Mouse (Mus musculus): ENCODE data around the gene Lgmn. TPM values are rescaled to one million over a fixed set of nuclear protein-coding genes. Genes with fewer than 3 reads are reported as not detected.

The Lgmn gene
- total and polyA plus RNA-seq, 3 experiments, result 38.5 to 49.9 (median 42.6) TPM

GRCm38 (mm10) chr12:102345031-102345815 is 94.4 kb downstream of the Lgmn start:
- TF ChIP-seq NRF1 (IDR thresholded peaks at IDR 0.05; ENCODE audit: low read depth, low read length), result no peak
- no peaks in the 10 kb centered on the region for H3K79me2 ChIP-seq (replicated peaks; ENCODE audit: control insufficient read depth, extremely low read depth, insufficient read depth, poor library complexity, severe bottlenecking)
- no peaks in the 10 kb centered on the region for H3K27me3 ChIP-seq (replicated peaks)
- no peak overlapping the region for H3K4me2 ChIP-seq (ENCODE audit: insufficient read depth, low read depth, poor library complexity, severe bottlenecking)
- no peak for DNase-seq (ENCODE audit: extremely low read depth)
- H3K4me1 ChIP-seq (ENCODE audit: control insufficient read depth in 1 of 2, insufficient read depth in 2 of 2), result peaks cover 8 to 11% of the 10 kb centered on the region in 2 experiments
- H3K4me3 ChIP-seq (replicated peaks in 1 of 3; ENCODE audit: low read depth in 2 of 3, low read length in 2 of 3, poor library complexity in 1 of 3), result no peak overlapping the region
- H3K9me3 ChIP-seq (replicated peaks; ENCODE audit: low read length), result peaks cover 5% of the 10 kb centered on the region
- no peak overlapping the region for H3K9ac ChIP-seq (ENCODE audit: insufficient read depth, low read depth)
- in situ Hi-C loops (cut with MboI; ENCODE audit: low pct_ligation_motif_present, low pct_unique_long_range_greater_than_20kb, low sequenced_read_pairs) (no loop called here), dilution Hi-C loops (cut with MboI; ENCODE audit: extremely low pct_ligation_motif_present, extremely low pct_unique_long_range_greater_than_20kb, low sequenced_read_pairs) (no loop called here)
- no peak overlapping the region for H3K27ac ChIP-seq (ENCODE audit: insufficient read depth, low read depth)
- peaks cover 0 to 38% of the 10 kb centered on the region in 2 experiments for H3K36me3 ChIP-seq (replicated peaks in 1 of 2; ENCODE audit: control insufficient read depth in 1 of 2, insufficient read depth in 1 of 2, low read length in 1 of 2)

Other genes starting within 250 kb of the Lgmn start
- gene Rin3, start 156.8 kb downstream of the Lgmn start, total RNA-seq (2012; rRNA removed), result 6.5 and 8.4 TPM in 2 replicates
- gene Rin3, start 156.8 kb downstream of the Lgmn start, total RNA-seq (2014; rRNA removed), result 2.4 and 3.3 TPM in 2 replicates
- gene Rin3, start 156.8 kb downstream of the Lgmn start, polyA plus RNA-seq (2012; ENCODE audit: insufficient read length, low read depth), result 9.0 and 10.0 TPM in 2 replicates
- 29.5 and 30.6 TPM in 2 replicates for gene Golga5, start 29.3 kb upstream of the Lgmn start, total RNA-seq (2012; rRNA removed)
- 35.5 and 35.9 TPM in 2 replicates for gene Golga5, start 29.3 kb upstream of the Lgmn start, total RNA-seq (2014; rRNA removed)
- gene Golga5, start 29.3 kb upstream of the Lgmn start, polyA plus RNA-seq (2012; ENCODE audit: insufficient read length, low read depth), result 35.7 and 36.6 TPM in 2 replicates
- not detected in 2 replicates for gene Chga, start 115.2 kb upstream of the Lgmn start, total RNA-seq (2012; rRNA removed)
- gene Chga, start 115.2 kb upstream of the Lgmn start, total RNA-seq (2014; rRNA removed), result not detected in 2 replicates
- not detected in 2 replicates for gene Chga, start 115.2 kb upstream of the Lgmn start, polyA plus RNA-seq (2012; ENCODE audit: insufficient read length, low read depth)

All from CH12.LX (cell line).